Mouse (Mus musculus) C3H10T1/2 (cell line): ENCODE results near the gene Bche. TPM values are rescaled to one million over a fixed set of nuclear protein-coding genes. Genes with fewer than 3 reads are reported as not detected.

Experiments
- polyA plus RNA-seq, 2 experiments: library from polyadenylated mRNA; unstranded; fragments of >200 nt; fragmentation: generic; extraction: Trizol; gene quantifications; one replicate each; pipeline ENCODE4 v1.2.1; 2012; ENCODE audit warnings: missing spikeins in 2 of 2

The Bche gene
- under 1 TPM in 1 of 2 experiments, not detected in 1; 0.07 TPM for polyA plus RNA-seq

GRCm38 (mm10) chr3:73708410-73708714 is at the start of gene Bche:
TSS of gene Bche (minus strand) at chr3:73708415.

